Mouse (Mus musculus) hindbrain, embryonic 13.5 days (tissue): ENCODE data around the gene Tapbpl. TPM values are rescaled to one million over a fixed set of nuclear protein-coding genes. Genes with fewer than 3 reads are reported as not detected.
"Not testable (repeated sequence)": the region's sequence is repeated elsewhere in the genome, so short reads cannot be mapped to it uniquely, and the experiment has no call there.

Experiments
- ATAC-seq: fragments of 200-750 bp; cut with Nextera tagmentation; 2 replicates; pipeline ENCODE4 v1.8.0; 2017; ENCODE audit warnings: moderate TSS enrichment; ENCODE audit not compliant: low FRiP score
- H3K27ac ChIP-seq: fragments of 300-500 bp; sonication (generic); 2 replicates; pipeline ENCODE4 v1.5.1; 2015; ENCODE audit warnings: inconsistent platforms, mild to moderate bottlenecking, moderate library complexity
- H3K27me3 ChIP-seq: fragments of 300-500 bp; sonication (generic); 2 replicates; pipeline ENCODE4 v1.6.1; 2015; ENCODE audit warnings: mild to moderate bottlenecking, inconsistent platforms
- H3K36me3 ChIP-seq: fragments of 300-500 bp; sonication (generic); 2 replicates; pipeline ENCODE4 v1.6.1; 2015; ENCODE audit warnings: mild to moderate bottlenecking, inconsistent platforms
- H3K4me1 ChIP-seq: fragments of 300-500 bp; sonication (generic); replicated peaks from 2 replicates; pipeline ENCODE4 v1.6.1; 2015; ENCODE audit warnings: inconsistent platforms
- H3K4me2 ChIP-seq: fragments of 300-500 bp; sonication (generic); 2 replicates; pipeline ENCODE4 v1.6.1; 2015; ENCODE audit warnings: inconsistent platforms, mild to moderate bottlenecking, moderate library complexity
- H3K4me3 ChIP-seq: fragments of 300-500 bp; sonication (generic); 2 replicates; pipeline ENCODE4 v1.5.1; 2015; ENCODE audit warnings: mild to moderate bottlenecking, inconsistent platforms
- H3K9ac ChIP-seq: fragments of 300-500 bp; sonication (generic); 2 replicates; pipeline ENCODE4 v1.6.1; 2015; ENCODE audit warnings: mild to moderate bottlenecking, inconsistent platforms
- H3K9me3 ChIP-seq: fragments of 300-500 bp; sonication (generic); 2 replicates; pipeline ENCODE4 v1.6.1; 2016; ENCODE audit warnings: inconsistent platforms
- WGBS: fragments of 180-500 bp; shearing (Covaris S2); methylation state at CpG from one replicate; pipeline ENCODE4 v1.1.7; 2015; 5-methylcytosine and 5-hydroxymethylcytosine counted together
- polyA plus RNA-seq: library from polyadenylated mRNA; unstranded; fragments of >200 nt; fragmentation: Nextera tagmentation; extraction: Ambion mirVana; gene quantifications from 2 replicates; pipeline ENCODE4 v1.2.1, GENCODE M21; 2015

Gene Tapbpl
- 4.3 and 5.0 TPM in 2 replicates for polyA plus RNA-seq

DNA sequence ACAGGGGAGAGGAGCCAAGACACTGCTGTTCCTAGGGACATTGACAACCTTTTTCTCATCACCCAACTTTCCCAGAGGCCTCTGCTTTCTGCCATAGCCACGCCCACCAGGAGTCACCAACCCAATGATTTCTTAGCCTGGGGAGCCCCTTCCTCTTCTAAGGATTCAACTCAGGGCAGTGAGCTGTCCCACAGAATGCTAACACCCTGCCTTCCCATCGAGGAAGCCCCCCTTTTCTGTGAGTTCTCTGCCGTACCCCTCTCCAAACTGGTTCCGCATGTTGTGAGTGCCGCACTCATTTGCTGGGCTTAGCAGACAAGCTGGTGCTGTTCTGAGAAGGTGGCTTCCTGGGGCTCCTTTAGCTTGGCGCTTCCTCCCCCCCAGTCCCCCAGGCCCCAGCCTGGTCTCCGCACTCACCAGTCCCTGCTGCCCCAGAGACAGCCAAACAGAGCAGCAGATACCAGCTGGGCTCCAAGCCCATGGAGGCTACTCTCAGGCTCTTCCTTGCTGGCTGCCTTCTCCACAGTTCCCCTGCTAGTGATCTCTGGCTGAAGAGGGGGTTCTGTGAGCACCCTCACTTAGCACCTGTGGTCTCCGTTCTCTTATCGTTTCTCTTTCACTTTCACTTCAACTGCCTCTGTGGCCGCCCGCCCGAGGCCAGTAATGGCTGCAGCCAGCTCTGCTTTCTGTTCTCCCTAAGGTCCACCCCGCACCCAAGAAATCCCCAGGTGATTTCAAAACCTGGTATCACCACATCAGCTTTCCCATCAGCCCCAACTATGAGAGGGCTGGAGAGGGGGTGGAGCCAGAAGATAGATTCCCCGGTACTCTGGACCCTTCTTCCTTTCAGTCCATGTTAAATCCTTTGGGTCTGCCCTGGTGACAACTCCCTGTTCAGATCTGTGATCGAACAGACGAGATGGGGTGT lies at the start of gene Tapbpl:
TSS of gene Tapbpl (minus strand) at position 744 of the 928 bp plus-strand sequence.
- Histone ChIP-seq H3K36me3 (no peaks in the 10 kb centered on the region), H3K9me3 (no peaks in the 10 kb centered on the region), H3K27me3 (0 out of 2 replicates have a peak, but pooled peaks cover 3% of the 10 kb centered on the region), H3K4me1 (peaks cover 19% of the 10 kb centered on the region), H3K9ac (peak within 1 kb of the TSS; percentile 75), H3K4me3 (peak within 1 kb of the TSS; percentile 43), H3K27ac (peak within 1 kb of the TSS; percentile 73), H3K4me2 (peak within 1 kb of the TSS; percentile 87)
- 12% methylated on average over 16 of the region's 16 CpGs for WGBS
- peak; percentile 78 for ATAC-seq

DNA sequence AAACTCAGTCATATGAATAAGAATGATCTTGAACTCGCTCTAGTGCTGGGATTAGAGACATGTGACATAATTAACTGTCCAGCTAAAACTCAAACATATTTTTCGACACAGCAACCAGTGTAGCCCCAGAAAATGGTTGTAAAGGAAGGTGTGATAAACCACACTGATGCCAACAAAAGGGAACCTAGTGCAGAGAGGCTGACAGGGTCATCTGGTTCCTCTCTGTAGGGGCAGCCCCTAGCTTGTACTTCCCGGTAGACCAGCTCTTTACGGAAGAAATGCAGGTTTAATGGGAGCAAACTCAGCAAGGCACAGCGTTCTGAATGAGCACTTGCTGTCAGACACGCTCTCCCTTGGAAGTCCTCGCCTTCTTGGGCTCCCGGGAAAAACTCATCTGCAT lies 48.1 kb upstream of the Tapbpl start:
- 59% methylated on average over 8 of the region's 8 CpGs for WGBS
- Histone ChIP-seq H3K27me3 (no peaks in the 10 kb centered on the region), H3K4me1 (no peaks in the 10 kb centered on the region), H3K9me3 (no peaks in the 10 kb centered on the region), H3K4me3 (no peak overlapping the region), H3K4me2 (no peak overlapping the region), H3K36me3 (no peaks in the 10 kb centered on the region), H3K9ac (no peak overlapping the region), H3K27ac (no peak overlapping the region)
- ATAC-seq = no peak

DNA sequence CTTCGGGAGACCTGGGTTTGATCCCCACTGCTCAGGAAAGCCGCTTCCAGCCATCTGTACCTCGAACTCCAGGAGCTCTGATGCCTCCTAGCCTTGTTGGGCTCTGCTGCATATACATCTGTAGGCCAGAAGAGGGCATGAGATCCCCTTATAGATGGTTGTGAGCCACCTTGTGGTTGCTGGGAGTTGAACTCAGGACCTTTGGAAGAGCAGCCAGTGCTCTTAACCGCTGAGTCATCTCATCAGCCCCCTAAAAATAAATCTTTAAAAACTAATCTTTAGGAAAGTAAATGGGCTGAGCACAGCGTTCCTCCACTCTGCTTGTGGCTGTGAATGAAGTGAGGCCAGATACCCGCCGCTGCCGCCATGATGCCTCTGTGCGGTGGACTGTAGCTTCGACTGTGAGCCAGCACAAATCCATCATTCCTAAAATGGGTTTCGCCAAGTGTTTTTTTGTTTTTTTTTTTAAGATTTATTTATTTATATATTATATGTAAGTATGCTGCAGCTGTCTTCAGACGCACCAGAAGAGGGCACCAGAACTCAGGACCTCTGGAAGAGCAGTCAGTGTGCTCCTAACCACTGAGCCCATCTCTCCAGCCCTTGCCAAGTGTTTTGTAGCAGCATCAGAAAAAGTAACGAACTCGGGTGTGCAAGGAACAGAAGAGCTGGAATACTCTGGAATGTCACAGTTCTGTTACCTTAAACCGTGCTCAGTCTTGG lies 43.3 kb upstream of the Tapbpl start:
- no peak overlapping the region for H3K4me2 ChIP-seq
- H3K9me3 ChIP-seq = no peaks in the 10 kb centered on the region
- no peak overlapping the region for H3K9ac ChIP-seq
- H3K4me3 ChIP-seq = no peak overlapping the region
- H3K36me3 ChIP-seq = no peaks in the 10 kb centered on the region
- 60% methylated on average over 15 of the region's 15 CpGs for WGBS
- H3K27ac ChIP-seq = no peak overlapping the region
- H3K27me3 ChIP-seq = peaks cover 13% of the 10 kb centered on the region; the same call in 1 of the 2 replicates
- H3K4me1 ChIP-seq = peaks cover 3% of the 10 kb centered on the region
- no peak for ATAC-seq

DNA sequence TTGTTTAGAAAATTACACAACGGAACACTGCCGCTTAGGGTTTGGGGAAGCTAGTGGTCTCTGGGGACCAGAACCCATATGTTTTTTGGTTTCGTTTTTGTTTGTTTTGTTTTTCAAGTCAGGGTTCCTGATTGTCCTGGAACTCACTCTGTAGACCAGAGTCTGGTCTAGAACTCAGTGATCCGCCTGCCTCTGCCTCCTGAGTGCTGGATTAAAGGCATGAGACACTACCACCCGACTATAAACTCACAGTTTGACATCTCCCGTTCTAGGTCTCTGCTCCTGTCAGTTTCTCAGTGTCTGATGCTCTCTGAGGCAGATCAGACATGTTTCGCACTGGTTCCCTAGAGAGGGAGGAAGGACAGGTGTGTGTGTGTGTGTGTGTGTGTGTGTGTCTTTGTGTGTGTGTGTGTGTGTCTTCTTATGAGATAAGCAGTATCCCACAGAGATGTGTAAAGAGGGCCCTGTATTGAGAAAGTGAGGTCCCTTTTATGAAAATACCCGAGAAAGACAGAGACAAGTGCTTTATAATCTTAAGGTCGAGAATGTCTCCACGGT lies 40.6 kb upstream of the Tapbpl start:
- WGBS = 79% methylated on average over 10 of the region's 10 CpGs

DNA sequence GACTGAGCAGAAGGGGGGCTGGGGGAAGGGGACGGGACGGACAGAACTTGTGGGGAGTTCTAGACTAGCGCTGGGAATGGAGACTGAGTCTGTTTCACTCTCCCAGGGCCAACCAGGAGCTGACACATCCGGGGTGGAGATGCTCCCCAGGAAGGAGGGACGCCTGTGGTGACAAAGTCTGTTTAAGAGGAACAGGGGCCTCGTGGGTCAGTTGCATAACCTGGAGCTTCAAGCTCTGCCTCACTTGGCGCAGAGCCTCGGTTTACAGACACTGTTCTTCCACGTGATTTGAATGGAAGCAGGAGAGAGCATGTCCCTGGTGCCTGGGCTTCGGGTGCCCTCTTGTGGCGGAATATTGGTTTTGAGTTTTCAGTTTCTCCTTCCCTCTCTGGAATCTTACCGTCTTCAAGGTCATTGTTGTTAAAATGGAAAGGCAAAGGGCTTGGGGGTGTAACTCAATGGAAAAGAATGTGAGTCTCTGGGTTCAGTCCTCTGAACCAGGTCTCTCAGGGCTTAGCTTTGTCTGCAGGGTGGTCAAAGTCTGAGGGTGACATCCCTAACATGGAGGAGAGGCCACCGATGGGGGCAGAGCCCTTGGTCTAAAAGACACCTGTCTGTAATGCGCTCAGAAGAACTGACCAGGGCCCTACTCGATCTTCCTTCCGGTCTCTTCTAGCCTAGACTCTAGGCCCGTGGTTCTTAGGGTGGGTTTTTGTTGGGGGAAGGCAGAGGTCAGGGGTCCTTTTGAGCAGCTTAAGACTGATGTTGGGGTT lies 40.0 kb upstream of the Tapbpl start:
- H3K9ac ChIP-seq = no peak overlapping the region
- peak overlapping the region; percentile 44 for H3K4me2 ChIP-seq
- H3K27ac ChIP-seq = no peak overlapping the region
- H3K27me3 ChIP-seq = peaks cover 16% of the 10 kb centered on the region; the same call in 1 of the 2 replicates
- peaks cover 3% of the 10 kb centered on the region for H3K4me1 ChIP-seq
- peak; percentile 88 for ATAC-seq
- no peaks in the 10 kb centered on the region for H3K9me3 ChIP-seq
- 22% methylated on average over 17 of the region's 17 CpGs for WGBS
- no peaks in the 10 kb centered on the region for H3K36me3 ChIP-seq
- no peak overlapping the region for H3K4me3 ChIP-seq

More for the DNA sequence above, 40.6 kb upstream of the Tapbpl start:
- Histone ChIP-seq H3K4me2 (no peak overlapping the region), H3K9me3 (no peaks in the 10 kb centered on the region), H3K36me3 (no peaks in the 10 kb centered on the region), H3K27ac (no peak overlapping the region), H3K4me1 (peaks cover 3% of the 10 kb centered on the region), H3K9ac (no peak overlapping the region), H3K27me3 (peaks cover 16% of the 10 kb centered on the region; the same call in 1 of the 2 replicates), H3K4me3 (no peak overlapping the region)
- ATAC-seq = no peak

DNA sequence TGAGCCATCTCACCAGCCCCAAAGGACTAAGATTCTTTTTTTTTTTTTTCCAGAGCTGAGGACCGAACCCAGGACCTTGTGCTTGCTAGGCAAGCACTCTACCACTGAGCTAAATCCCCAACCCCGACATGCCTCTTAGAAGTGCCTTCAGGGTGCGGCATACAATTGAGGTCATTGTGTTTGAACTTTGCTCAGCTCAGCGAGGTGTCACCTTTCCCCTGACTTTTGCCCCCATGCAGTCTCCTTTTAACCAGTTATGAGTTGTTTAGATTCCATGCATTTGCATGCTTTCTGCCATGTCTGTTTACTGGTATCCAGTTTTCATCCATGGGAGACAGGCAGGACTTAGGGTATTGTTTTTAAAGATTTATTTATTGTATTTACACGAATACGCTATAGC lies 37.1 kb upstream of the Tapbpl start:
- ATAC-seq = no peak
- Histone ChIP-seq H3K4me2 (no peak overlapping the region), H3K9me3 (no peaks in the 10 kb centered on the region), H3K36me3 (no peaks in the 10 kb centered on the region), H3K4me1 (peaks cover 3% of the 10 kb centered on the region), H3K27ac (no peak overlapping the region), H3K27me3 (peaks cover 14% of the 10 kb centered on the region; the same call in 1 of the 2 replicates), H3K4me3 (no peak overlapping the region), H3K9ac (no peak overlapping the region)
- 55% methylated on average over 6 of the region's 6 CpGs for WGBS

DNA sequence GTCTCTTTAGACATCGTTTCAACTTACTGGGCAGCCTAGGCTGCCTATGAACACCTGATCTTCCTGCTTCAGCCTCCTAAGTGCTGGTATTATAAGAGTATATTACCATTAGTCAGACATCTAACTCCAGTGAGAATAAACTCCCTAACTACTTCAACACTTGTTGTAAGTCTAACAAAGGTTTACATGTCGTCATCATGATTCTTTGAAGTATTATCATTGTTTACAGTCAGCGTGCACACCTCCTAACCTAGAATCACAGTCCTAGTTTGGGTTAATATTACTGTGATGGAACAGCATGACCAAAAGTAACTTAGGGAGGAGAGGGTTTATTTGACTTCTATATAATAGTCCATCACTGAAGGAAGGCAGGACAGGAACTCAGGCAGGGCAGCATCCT lies 35.8 kb upstream of the Tapbpl start:
- no peak for ATAC-seq

DNA sequence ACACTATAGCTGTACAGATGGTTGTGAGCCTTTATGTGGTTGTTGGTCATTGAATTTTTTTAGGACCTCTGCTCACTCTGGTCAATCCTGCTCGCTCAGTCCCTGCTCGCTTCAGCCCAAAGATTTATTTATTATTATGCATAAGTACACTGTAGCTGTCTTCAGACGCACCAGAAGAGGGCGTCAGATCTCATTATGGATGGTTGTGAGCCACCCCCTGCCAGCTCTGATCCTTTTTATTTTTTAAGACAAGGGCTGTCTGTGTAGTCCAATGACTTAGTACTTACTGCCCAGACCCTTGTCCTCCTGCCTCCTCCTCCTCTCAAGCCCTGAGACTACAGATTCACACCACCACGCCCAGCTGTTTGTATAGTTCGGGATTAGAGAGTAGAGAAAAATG lies 34.9 kb upstream of the Tapbpl start:
- not testable (repeated sequence) for H3K4me2 ChIP-seq, H3K36me3 ChIP-seq, H3K4me1 ChIP-seq, ATAC-seq, H3K9me3 ChIP-seq, H3K9ac ChIP-seq, H3K27me3 ChIP-seq, H3K27ac ChIP-seq, H3K4me3 ChIP-seq
- 70% methylated on average over 6 of the region's 6 CpGs for WGBS

More for the DNA sequence above, 35.8 kb upstream of the Tapbpl start:
- H3K9me3 ChIP-seq = no peaks in the 10 kb centered on the region
- peaks cover 9% of the 10 kb centered on the region; the same call in 1 of the 2 replicates for H3K27me3 ChIP-seq
- no peaks in the 10 kb centered on the region for H3K36me3 ChIP-seq
- peaks cover 3% of the 10 kb centered on the region for H3K4me1 ChIP-seq
- no peak overlapping the region for H3K27ac ChIP-seq
- H3K9ac ChIP-seq = no peak overlapping the region
- H3K4me2 ChIP-seq = no peak overlapping the region
- WGBS = 85% methylated on average over 3 of the region's 3 CpGs
- no peak overlapping the region for H3K4me3 ChIP-seq

DNA sequence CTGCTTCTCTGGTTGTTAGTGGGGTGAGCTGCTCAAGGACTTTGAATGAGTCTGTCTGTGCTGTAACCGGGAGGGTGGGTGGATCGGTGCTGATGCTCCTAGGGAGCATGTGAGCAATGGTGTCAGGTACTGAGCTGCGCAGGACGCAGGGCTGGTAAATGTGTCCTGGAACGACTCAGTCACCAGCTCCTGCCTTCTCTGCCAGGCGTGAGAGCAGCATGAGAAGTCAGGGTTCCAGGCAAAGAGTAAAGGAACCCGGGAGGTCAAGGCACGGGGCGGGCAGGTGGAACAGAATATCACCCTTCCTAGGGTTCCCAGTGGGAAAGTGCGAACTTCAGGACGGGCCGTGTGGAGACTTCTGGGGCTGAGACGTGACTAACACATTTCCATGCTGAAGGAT lies 34.4 kb upstream of the Tapbpl start:
- H3K27ac ChIP-seq = no peak overlapping the region
- WGBS = 73% methylated on average over 13 of the region's 13 CpGs
- H3K27me3 ChIP-seq = peaks cover 9% of the 10 kb centered on the region; the same call in 1 of the 2 replicates
- no peak overlapping the region for H3K4me3 ChIP-seq
- H3K4me1 ChIP-seq = no peaks in the 10 kb centered on the region
- H3K36me3 ChIP-seq = no peaks in the 10 kb centered on the region
- no peaks in the 10 kb centered on the region for H3K9me3 ChIP-seq
- no peak overlapping the region for H3K4me2 ChIP-seq
- H3K9ac ChIP-seq = no peak overlapping the region
- ATAC-seq = no peak

DNA sequence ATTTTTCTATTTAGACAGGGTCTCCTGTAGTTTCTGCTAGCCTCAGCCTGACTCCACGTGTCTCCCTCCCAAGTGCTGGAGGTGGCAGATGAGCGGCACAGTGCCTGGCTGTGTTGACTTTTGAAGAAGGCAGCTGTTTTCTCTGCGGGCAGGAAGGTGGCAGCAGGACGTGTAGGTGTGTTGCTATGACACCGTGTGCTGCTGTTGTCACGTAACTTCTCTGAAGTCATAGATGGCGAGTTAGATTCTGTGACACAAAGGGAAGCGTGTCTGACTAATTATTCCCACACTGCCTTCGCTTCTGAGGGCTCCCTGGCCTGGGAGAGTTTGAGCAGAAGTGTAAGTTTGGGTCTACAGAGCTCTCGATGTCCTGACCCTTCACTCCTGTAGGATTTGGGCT lies 33.6 kb upstream of the Tapbpl start:
- Histone ChIP-seq H3K9ac (no peak overlapping the region), H3K27ac (no peak overlapping the region), H3K36me3 (no peaks in the 10 kb centered on the region), H3K27me3 (peaks cover 5% of the 10 kb centered on the region; the same call in 1 of the 2 replicates), H3K4me1 (no peaks in the 10 kb centered on the region; the same call in 1 of the 2 replicates), H3K4me3 (no peak overlapping the region), H3K9me3 (no peaks in the 10 kb centered on the region), H3K4me2 (no peak overlapping the region)
- ATAC-seq = no peak
- WGBS = 57% methylated on average over 10 of the region's 10 CpGs

DNA sequence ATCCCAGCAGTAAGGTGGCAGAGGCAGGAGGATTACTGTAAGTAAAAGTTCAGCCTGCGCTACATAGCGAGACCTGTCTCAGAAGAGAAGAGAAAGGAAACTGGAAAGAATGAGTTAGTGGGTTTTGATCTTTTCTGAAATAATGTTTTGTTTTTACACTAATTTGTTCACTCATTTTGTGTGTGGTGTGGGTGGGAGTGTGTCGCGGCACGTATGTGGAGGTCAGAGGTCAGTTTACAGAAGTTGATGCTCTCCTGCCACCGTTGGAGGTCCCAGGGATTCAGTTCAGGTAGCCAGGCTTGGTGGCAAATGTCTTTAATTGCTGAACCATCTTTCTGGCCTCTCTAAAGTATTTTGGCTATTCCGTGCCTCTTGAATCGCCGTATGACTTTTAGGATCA lies 32.6 kb upstream of the Tapbpl start:
- no peaks in the 10 kb centered on the region for H3K9me3 ChIP-seq
- H3K4me2 ChIP-seq = no peak overlapping the region
- WGBS = 90% methylated on average over 9 of the region's 9 CpGs
- H3K4me1 ChIP-seq = no peaks in the 10 kb centered on the region; the same call in 1 of the 2 replicates
- no peaks in the 10 kb centered on the region for H3K36me3 ChIP-seq
- no peak overlapping the region for H3K4me3 ChIP-seq
- no peak overlapping the region for H3K9ac ChIP-seq
- no peak overlapping the region for H3K27ac ChIP-seq
- no peak for ATAC-seq
- H3K27me3 ChIP-seq = no peaks in the 10 kb centered on the region
